Mouse (Mus musculus) liver, postnatal 0 days (tissue): ENCODE results near the gene Hoxc9. TPM values are rescaled to one million over a fixed set of nuclear protein-coding genes. Genes with fewer than 3 reads are reported as not detected.

ENCODE experiments used
- ATAC-seq: fragments of 200-750 bp; cut with Nextera tagmentation; 2 replicates; pipeline ENCODE4 v1.8.0; 2017; ENCODE audit warnings: mild to moderate bottlenecking, moderate library complexity
- DNase-seq: peaks from one replicate; pipeline ENCODE4 v3.0.0-alpha.2; 2016
- H3K27ac ChIP-seq: fragments of 300-500 bp; sonication (generic); 2 replicates; pipeline ENCODE4 v1.5.1; 2014; ENCODE audit warnings: antibody characterized with exemption, moderate library complexity, mild to moderate bottlenecking, low read depth
- H3K27me3 ChIP-seq: fragments of 300-500 bp; sonication (generic); 2 replicates; pipeline ENCODE4 v1.6.1; 2014; ENCODE audit warnings: low read length, control low read depth, mixed read lengths; ENCODE audit not compliant: insufficient read depth
- H3K36me3 ChIP-seq: fragments of 300-500 bp; sonication (generic); replicated peaks from 2 replicates; pipeline ENCODE4 v1.6.1; 2014; ENCODE audit warnings: mild to moderate bottlenecking, control low read depth, low read length, moderate library complexity, mixed read lengths; ENCODE audit not compliant: insufficient read depth
- H3K4me1 ChIP-seq: fragments of 300-500 bp; sonication (generic); 2 replicates; pipeline ENCODE4 v1.6.1; 2014; ENCODE audit warnings: antibody characterized with exemption, mild to moderate bottlenecking, control low read depth; ENCODE audit not compliant: insufficient read depth
- H3K4me2 ChIP-seq: fragments of 300-500 bp; sonication (generic); 2 replicates; pipeline ENCODE4 v1.6.1; 2014; ENCODE audit warnings: low read depth, mild to moderate bottlenecking, low read length, moderate library complexity, mixed read lengths
- H3K4me3 ChIP-seq: fragments of 300-500 bp; sonication (generic); 2 replicates; pipeline ENCODE4 v1.5.1; 2014; ENCODE audit warnings: low read depth, low read length
- H3K9ac ChIP-seq: fragments of 300-500 bp; sonication (generic); replicated peaks from 2 replicates; pipeline ENCODE4 v1.6.1; 2014; ENCODE audit warnings: mild to moderate bottlenecking, moderate library complexity
- H3K9me3 ChIP-seq: fragments of 300-500 bp; sonication (generic); 2 replicates; pipeline ENCODE4 v1.6.1; 2016; ENCODE audit warnings: mild to moderate bottlenecking, control low read depth, low read length, mixed read lengths
- CTCF ChIP-seq: sonication (generic); IDR thresholded peaks from 2 replicates; pipeline ENCODE4 v1.5.1; 2016; ENCODE audit warnings: antibody characterized with exemption, low read depth
- EP300 ChIP-seq: IDR thresholded peaks from 2 replicates; pipeline ENCODE4 v1.6.1; 2016; ENCODE audit warnings: antibody characterized with exemption, low read depth, mild to moderate bottlenecking
- WGBS: fragments of 180-500 bp; shearing (Covaris S2); extraction: QIAGEN DNeasy Blood & Tissue Kit; methylation state at CpG from one replicate; pipeline ENCODE4 v1.1.7; 2014; ENCODE audit not compliant: insufficient replicate concordance; 5-methylcytosine and 5-hydroxymethylcytosine counted together
- polyA plus RNA-seq: library from polyadenylated mRNA; unstranded; fragments of >200 nt; fragmentation: Nextera tagmentation; extraction: Ambion mirVana; gene quantifications from 2 replicates; pipeline ENCODE4 v1.2.1, GENCODE M21; 2015

Hoxc9 gene
- polyA plus RNA-seq, 1 experiment from 2014 or later = not detected

GRCm38 (mm10) chr15:102988078-102988477, 11.8 kb downstream of the Hoxc9 start:
- Histone ChIP-seq H3K27me3 (peaks cover 98% of the 10 kb centered on the region), H3K9me3 (no peaks in the 10 kb centered on the region), H3K4me2 (no peak overlapping the region), H3K36me3 (no peaks in the 10 kb centered on the region), H3K4me3 (no peak overlapping the region), H3K9ac (no peak overlapping the region), H3K27ac (no peak overlapping the region), H3K4me1 (no peaks in the 10 kb centered on the region)
- ATAC-seq (no peak), DNase-seq (no peak)
- no peak for TF ChIP-seq CTCF
- TF ChIP-seq EP300 = no peak
- 29% methylated on average over 5 of the region's 5 CpGs for WGBS

DNA sequence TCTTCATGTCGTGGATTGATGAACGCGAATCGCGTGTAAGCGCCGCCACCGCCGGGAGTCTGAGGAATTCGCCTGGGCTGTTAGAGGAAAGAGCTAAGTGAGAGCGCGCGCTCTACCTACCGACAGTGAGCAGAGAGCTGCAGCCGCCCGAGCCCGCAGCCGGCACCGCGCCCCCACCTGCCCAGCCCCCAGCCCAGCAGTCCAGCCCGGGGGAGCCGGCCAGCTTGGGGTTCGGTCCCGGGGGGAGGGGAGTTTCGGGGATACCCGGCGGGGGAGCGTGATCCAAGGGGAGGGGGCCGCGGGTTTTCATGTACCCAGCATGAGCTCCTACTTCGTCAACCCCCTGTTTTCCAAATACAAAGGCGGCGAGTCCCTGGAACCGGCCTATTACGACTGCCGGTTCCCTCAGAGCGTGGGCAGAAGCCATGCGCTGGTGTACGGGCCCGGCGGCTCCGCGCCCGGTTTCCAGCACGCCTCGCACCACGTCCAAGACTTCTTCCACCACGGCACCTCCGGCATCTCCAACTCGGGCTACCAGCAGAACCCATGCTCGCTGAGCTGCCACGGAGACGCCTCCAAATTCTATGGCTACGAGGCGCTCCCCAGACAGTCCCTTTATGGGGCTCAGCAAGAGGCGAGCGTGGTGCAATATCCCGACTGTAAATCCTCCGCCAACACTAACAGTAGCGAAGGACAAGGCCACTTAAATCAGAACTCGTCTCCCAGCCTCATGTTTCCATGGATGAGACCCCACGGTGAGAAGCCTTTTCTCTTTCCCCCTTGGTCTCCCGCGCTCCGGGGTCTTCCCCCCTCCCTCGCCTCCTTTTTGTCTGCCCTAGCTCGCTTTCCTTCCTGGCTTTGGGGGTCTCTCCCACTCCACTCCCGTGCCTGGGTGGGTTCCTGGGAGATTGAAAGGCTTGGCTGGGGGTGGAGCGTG, 14.5 kb downstream of the Hoxc9 start, which contains the start of gene Hoxc8:
TSS of gene Hoxc8 (plus strand) at position 147 of the 937 bp plus-strand sequence.
- no peaks in the 10 kb centered on the region for H3K9me3 ChIP-seq
- no peak for DNase-seq
- peaks cover 98% of the 10 kb centered on the region for H3K27me3 ChIP-seq
- TF ChIP-seq CTCF (no peak), EP300 (no peak)
- H3K27ac ChIP-seq = no peak within 1 kb of the TSS
- ATAC-seq = no peak
- 3% methylated on average over 66 of the region's 69 CpGs for WGBS
- H3K9ac ChIP-seq = no peak within 1 kb of the TSS
- H3K4me3 ChIP-seq = no peak within 1 kb of the TSS
- H3K4me1 ChIP-seq = no peaks in the 10 kb centered on the region
- H3K4me2 ChIP-seq = no peak within 1 kb of the TSS
- no peaks in the 10 kb centered on the region for H3K36me3 ChIP-seq

GRCm38 (mm10) chr15:102991782-102992181, 15.5 kb downstream of the Hoxc9 start:
- no peak for DNase-seq
- no peak for ATAC-seq
- Histone ChIP-seq H3K4me2 (no peak overlapping the region), H3K27me3 (peaks cover 97% of the 10 kb centered on the region), H3K9me3 (no peaks in the 10 kb centered on the region), H3K36me3 (no peaks in the 10 kb centered on the region), H3K4me1 (no peaks in the 10 kb centered on the region), H3K4me3 (no peak overlapping the region), H3K27ac (no peak overlapping the region), H3K9ac (no peak overlapping the region)
- TF ChIP-seq EP300 (no peak), CTCF (no peak)
- 2% methylated on average over 7 of the region's 7 CpGs for WGBS

- 3% methylated on average over 11 of the region's 11 CpGs for WGBS
Measured at GRCm38 (mm10) chr15:102992206-102992605, 16.0 kb downstream of the Hoxc9 start.

DNA sequence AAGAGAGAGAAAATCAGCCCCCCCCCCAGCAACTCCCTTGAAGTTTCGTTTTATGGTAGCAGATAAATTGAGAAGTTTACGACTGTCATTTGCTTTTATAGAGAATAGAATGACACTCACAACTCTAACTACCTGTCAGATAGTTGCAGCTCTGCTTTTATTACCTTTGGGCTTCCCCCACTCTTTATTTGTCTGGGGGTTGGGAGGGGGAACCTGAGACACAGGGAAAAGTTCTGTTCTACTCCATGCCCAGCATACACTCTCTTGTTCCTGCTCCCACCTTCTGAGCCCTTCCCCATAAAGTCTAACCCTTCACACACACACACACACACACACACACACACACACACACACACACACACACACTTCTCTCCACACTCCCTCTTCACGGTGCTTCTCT, 16.6 kb downstream of the Hoxc9 start:
- Histone ChIP-seq H3K4me3 (no peak overlapping the region), H3K4me2 (no peak overlapping the region), H3K27ac (no peak overlapping the region), H3K4me1 (no peaks in the 10 kb centered on the region), H3K27me3 (peaks cover 97% of the 10 kb centered on the region), H3K9me3 (no peaks in the 10 kb centered on the region), H3K9ac (no peak overlapping the region), H3K36me3 (no peaks in the 10 kb centered on the region)
- no peak for TF ChIP-seq EP300
- no peak for TF ChIP-seq CTCF
- no peak for DNase-seq
- ATAC-seq = no peak
- WGBS = 2% methylated on average over 3 of the region's 3 CpGs

More at GRCm38 (mm10) chr15:102992206-102992605, 16.0 kb downstream of the Hoxc9 start:
- Histone ChIP-seq H3K4me2 (no peak overlapping the region), H3K27ac (no peak overlapping the region), H3K9ac (no peak overlapping the region), H3K27me3 (peaks cover 97% of the 10 kb centered on the region), H3K36me3 (no peaks in the 10 kb centered on the region), H3K4me1 (no peaks in the 10 kb centered on the region), H3K9me3 (no peaks in the 10 kb centered on the region), H3K4me3 (no peak overlapping the region)
- no peak for DNase-seq
- TF ChIP-seq EP300 (no peak), CTCF (no peak)
- ATAC-seq = no peak

DNA sequence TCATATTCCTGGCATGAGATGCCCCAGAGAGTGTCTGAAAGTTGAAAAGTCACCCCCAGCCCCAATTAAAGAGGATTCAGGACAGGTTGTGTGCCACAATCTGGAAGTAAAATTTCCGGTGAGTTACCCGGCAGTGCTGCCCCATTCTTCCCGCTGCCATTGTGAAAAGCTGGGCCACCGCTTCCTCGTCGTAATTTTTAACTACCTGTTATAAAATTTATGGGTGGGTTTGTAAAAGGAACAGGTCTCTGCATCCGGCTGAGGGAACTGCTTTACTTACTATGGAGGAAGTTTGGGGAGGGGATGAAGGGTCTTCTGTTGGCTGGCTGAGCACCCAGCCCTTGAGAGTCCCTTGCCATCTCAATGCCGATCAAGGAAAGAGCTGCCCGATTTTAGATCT, 20.3 kb downstream of the Hoxc9 start:
- no peak for TF ChIP-seq EP300
- TF ChIP-seq CTCF = no peak
- Histone ChIP-seq H3K27ac (no peak overlapping the region), H3K4me2 (no peak overlapping the region), H3K9ac (no peak overlapping the region), H3K36me3 (no peaks in the 10 kb centered on the region), H3K4me3 (no peak overlapping the region), H3K4me1 (peaks cover 4% of the 10 kb centered on the region; the same call in 1 of the 2 replicates), H3K27me3 (peaks cover 97% of the 10 kb centered on the region), H3K9me3 (no peaks in the 10 kb centered on the region)
- ATAC-seq (no peak), DNase-seq (no peak)
- 5% methylated on average over 9 of the region's 9 CpGs for WGBS
